Mouse (Mus musculus): ENCODE data around the gene Stard7. TPM values are rescaled to one million over a fixed set of nuclear protein-coding genes. Genes with fewer than 3 reads are reported as not detected.

Gene Stard7
- total RNA-seq, 4 experiments from 2014 or later = 92.3 to 106 (median 97.9) TPM

DNA sequence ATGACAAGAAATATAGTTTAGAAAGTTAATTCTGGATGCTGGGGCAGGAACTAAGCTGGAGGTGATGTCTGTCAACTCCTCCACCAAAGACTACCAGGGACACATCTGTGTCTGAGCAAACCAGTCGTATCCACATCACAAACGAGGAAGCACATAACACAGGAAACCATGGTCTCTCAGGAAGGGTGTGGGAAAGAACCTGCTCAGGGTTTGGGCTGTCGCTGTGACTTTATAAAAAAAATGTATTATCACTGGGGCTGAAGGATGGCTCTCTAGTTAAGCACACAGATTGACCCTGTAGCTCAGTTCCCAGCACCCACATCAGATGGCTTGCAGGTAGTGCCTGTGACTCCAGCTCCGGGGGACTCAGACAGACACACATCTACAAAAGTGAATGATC, 49.1 kb downstream of the Stard7 start:
- DNase-seq (ENCODE audit: low spot score in 2 of 2) = no peak

DNA sequence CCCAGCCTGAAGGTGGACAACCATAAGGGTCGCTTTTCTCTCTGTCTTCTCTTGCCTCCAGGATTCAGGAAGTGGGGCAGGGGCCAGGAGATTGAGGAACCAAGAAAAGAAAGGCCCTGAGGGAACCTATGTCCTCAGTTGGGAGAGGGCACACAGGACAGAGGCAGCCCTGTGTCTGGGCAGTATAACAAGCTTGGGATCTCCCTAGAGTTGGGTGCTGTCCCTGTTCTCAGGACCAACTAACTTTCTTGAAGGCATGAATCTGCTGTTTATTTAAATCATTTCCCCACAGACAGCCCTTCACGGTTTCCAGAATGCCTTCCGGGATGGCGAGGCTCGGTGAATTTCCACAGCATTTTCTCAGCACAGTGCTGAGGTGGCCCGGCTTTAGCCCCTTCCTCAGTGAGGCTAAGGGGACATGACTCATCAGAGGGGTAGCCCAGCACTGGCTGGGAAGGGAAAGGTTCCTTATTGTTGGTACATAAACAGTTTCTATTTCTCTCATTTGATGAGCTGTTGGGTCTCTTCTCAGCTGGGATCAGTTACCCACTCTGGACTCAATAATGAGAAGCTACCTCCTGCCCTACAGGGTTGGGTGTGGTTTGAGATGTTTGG, 52.8 kb downstream of the Stard7 start:
- no peak for DNase-seq (ENCODE audit: low spot score in 2 of 2)

GRCm38 (mm10) chr2:127323667-127324066, 53.6 kb downstream of the Stard7 start:
- no peak for DNase-seq (ENCODE audit: low spot score in 2 of 2)

DNA sequence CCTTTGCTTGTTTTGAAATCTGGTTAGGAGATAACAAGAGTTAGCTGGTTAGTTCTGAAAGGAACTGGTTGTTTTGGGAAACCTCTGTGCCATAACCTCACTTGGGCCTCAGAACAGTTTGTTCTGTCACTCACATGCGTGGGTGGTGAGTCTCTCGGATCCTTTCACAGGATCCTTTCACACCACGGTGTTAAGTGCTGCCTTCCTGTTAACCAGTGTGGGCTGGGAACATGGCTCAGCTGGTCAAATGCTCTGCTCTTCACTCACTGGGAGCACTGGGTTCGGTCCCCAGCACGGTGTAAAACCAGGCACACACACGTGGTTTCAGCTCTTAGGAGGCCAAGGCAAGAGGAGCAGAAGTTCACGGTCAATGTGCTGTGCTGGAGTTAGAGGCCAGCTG, 54.4 kb downstream of the Stard7 start:
- no peak for DNase-seq (ENCODE audit: low spot score in 2 of 2)

DNA sequence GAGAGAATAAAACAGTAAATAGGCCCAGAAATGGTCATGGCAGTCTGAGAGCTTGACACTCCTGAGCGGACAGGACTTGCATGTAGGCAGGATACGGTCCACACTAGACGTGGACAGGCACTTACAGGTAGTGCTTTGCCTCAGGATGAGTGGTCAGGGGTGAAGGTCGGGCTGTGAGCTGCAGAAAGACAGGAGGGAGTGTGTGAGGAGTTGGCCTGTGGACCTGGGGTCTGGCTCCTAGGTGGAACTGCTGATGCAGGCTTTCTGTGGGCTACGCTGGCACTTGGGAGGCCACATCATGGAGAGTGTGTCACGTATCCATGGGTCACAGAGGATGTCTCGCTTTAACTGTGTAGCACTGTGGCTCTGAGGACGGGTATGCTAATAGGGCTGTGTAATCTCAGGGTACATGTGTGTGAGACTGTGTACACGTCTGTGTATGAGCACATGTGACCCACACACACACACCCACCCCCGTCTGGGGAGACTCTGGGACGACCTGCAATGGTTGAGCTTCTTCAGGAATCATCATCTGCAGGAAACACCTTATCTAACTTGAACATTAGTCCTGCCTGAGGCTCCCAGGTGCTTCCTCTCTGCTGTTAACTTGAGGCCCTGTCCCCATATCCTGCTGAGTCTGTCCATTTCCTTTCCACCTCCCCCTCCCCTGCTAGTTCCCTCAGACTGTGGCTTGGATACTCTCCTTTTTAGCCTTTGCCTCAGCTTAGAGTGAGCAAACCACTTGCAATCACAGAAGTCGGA, 58.3 kb downstream of the Stard7 start:
- no peak for DNase-seq (ENCODE audit: low spot score in 2 of 2)

- no peak for DNase-seq (ENCODE audit: low spot score in 2 of 2)
These were observed 63.0 kb downstream of the Stard7 start for GRCm38 (mm10) chr2:127332807-127333570.

DNA sequence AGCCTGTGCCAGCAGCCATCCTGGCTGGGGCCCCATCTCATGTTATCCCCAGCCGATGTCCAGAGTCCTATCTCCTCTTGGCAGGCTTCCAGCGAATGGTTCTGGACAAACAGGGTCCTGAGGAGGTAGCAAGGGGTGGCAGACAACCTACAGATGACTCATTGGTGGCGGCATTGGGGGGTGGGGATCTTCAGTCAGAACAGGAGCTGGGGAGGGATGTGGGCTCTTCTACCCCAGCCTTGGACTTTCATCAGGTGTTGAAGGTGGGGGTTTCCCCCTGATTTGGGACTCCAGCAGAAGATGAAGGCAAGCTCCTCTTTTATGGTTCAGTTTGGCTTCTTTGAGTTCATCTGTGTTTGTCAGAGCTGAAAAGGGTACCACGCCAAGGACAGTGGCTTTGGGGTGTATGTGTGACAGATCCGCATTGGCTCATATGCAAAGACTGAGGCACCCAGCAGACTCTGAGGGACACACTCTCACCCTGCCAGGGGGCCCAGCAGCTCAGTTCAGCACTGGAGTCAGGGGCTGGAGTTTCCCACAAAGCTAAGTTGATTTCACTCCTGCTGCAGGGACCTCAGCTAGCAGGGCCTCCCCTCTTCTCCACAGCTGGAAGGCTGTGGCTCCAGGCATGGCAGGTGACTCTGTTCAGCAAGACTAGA, 64.1 kb downstream of the Stard7 start:
- no peak for DNase-seq (ENCODE audit: low spot score in 2 of 2)

DNA sequence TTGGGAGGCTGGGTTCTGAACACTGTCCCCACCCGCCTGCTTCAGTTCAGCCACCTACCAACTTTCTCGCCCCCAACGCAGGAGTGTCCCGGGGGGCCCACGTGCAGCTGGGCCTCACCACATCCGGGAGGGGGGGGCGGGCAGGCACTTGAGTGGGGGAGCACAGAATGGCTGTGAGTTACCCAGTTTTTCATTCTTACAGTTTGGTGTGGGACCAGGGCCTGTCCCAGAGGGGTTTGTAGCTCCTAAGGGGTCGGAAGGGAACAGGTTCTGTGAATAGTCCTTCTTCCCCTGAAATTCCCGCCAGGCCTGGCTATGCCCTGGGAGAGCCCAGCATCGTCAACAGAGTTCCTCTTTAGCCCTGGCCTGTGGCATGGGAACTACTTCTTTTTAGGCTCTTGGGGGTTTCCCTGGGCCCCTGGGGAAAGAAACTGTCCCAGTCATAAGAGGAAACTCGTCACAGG, 65.1 kb downstream of the Stard7 start:
- no peak for DNase-seq (ENCODE audit: low spot score in 2 of 2)

- DNase-seq (ENCODE audit: low spot score in 2 of 2) = peak; percentile 38 to 52
These were observed 65.9 kb downstream of the Stard7 start, which contains the start of gene Dusp2 for GRCm38 (mm10) chr2:127335767-127336496. Gene Dusp2, plus strand, starts transcription at chr2:127336159.

DNA sequence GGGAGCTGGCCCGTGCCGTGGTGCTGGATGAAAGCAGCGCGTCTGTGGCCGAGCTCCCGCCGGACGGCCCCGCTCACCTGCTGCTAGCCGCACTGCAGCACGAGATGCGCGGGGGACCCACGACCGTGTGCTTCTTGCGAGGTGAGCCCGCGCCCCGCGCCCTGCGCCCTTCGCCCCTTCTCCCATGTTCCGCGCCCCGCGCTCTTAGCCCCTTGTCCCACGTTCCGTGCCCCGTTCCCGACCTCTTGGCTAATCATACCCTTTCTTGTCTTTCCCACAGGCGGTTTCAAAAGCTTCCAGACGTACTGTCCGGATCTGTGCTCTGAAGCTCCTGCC, 66.4 kb downstream of the Stard7 start:
- no peak for DNase-seq (ENCODE audit: low spot score in 2 of 2)

- no peak for DNase-seq (ENCODE audit: low spot score in 2 of 2)
These were observed 66.9 kb downstream of the Stard7 start for GRCm38 (mm10) chr2:127336885-127337284.

GRCm38 (mm10) chr2:127337531-127337930, 67.5 kb downstream of the Stard7 start:
- DNase-seq (ENCODE audit: low spot score in 2 of 2) = no peak

DNA sequence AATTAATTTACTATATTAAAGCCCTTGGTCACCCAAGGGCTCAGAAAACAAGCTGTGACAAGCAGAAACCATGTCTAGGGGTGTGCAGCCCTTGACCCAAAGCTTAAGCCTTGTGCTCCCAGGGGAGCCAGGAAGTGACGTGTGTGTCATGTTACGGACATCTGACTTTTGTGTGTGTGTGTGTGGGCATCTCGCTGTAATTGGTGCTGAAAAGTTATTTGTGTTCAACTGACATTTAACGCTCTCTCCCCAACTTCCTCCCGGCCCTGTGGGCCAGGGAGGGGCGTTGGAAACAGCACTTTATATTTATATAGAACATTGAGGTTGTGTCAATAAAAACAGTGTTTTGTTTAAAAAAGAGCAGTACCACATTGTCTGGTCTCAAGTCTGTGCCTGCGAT, 68.0 kb downstream of the Stard7 start:
- no peak for DNase-seq (ENCODE audit: low spot score in 2 of 2)

- no peak for DNase-seq (ENCODE audit: low spot score in 2 of 2)
These were observed 68.4 kb downstream of the Stard7 start, which contains the start of gene Astl for GRCm38 (mm10) chr2:127338416-127338815. Gene Astl, plus strand, starts transcription at chr2:127338639.

DNA sequence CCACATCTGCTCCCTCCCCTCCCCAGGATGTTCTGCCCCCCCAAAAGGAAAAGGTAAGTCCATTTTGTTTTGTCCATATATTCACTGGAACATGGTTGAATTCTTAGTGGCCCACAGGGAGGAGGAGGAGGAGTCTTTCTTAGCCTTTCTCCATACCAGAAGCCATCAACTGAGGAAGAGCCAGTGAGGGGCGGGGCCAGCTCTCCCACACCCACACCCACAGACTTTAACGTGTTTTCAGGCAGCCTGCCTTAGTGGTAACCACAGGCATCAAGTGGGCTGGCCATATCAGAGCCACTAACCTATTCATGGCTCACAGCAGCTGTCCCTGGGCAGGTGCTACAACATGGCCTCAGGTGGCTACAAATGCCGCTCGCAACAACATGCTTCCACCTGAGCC, 68.8 kb downstream of the Stard7 start:
- DNase-seq (ENCODE audit: low spot score in 2 of 2) = no peak

- DNase-seq (ENCODE audit: low spot score in 2 of 2) = no peak
These were observed 69.2 kb downstream of the Stard7 start for GRCm38 (mm10) chr2:127339262-127339661.

DNA sequence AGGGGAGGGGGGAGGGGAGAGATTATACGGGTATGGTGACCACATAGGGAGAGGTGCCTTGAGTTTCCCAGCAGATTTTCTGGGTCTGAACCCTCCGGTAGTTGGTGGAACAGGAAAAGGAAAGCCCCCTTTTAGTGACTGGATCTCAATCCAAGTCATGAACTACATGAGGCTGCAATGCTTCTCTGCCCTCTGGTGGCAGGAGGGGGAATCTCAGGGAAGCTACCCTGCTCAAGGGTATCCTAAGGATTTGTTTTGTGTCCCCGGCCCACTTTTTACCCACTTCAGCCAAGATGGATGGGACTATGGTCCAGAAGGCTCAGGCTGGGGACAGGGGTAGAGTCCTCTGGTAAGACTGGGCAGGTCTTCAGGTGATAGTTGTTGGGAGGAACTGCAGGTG, 71.1 kb downstream of the Stard7 start:
- peak in 1 of 2 experiments; percentile 34 for DNase-seq (ENCODE audit: low spot score in 2 of 2)

GRCm38 (mm10) chr2:127346334-127346733, 76.3 kb downstream of the Stard7 start:
- DNase-seq (ENCODE audit: low spot score in 2 of 2) = no peak

- no peak for DNase-seq (ENCODE audit: low spot score in 2 of 2)
These were observed 77.3 kb downstream of the Stard7 start for GRCm38 (mm10) chr2:127347147-127347985.

All from left cerebral cortex, adult 8-10 months (tissue).